Mouse (Mus musculus) bone marrow, adult 2 months (tissue): ENCODE measurements at regions not wholly inside any gene's neighbourhood (a gene's known extent, or its start where the extent isn't known, plus 50 kb on each side); places are given as distances from the start of the nearest gene placed in this dataset.

ENCODE experiments used
- CTCF ChIP-seq: fragments of 200-500 bp; IDR thresholded peaks from 2 replicates; pipeline ENCODE4 v1.5.1; 2011; ENCODE audit warnings: low read length, control low read depth; ENCODE audit not compliant: control insufficient read depth, insufficient read depth
- POLR2A ChIP-seq: fragments of 200-500 bp; IDR thresholded peaks from 2 replicates; pipeline ENCODE4 v1.6.1; 2011; ENCODE audit warnings: low read depth, mild to moderate bottlenecking, control low read depth, low read length, borderline replicate concordance; ENCODE audit not compliant: control insufficient read depth

DNA sequence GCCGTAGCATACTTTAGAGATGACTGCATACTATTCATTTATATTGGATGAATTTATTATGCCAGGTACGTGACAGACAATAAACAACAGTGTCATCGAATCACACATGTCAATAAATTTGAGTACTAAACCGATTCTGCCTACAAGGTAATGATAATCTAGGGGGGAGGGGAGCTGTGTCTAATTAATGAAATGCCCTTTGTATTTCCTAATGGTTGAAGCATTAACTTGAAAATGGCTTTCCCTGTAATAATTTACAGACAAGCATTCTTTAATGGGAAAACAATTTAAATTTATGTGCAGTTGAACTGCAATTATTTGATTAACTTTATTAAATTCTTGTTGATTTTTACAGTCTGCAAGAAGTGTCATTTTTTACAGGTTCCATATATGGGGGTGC lies 429.5 kb downstream of the Pdzrn4 start:
- TF ChIP-seq CTCF (no peak), POLR2A (no peak)
